Mouse (Mus musculus) embryonic fibroblast, embryonic 13.5 days (primary cell): ENCODE results near the gene Itgbl1.

ENCODE experiments used
- CTCF ChIP-seq: IDR thresholded peaks from 2 replicates; pipeline ENCODE4 v1.5.1; 2011; ENCODE audit warnings: mild to moderate bottlenecking, control low read depth, low read length, moderate library complexity, borderline replicate concordance; ENCODE audit not compliant: insufficient read depth
- POLR2A ChIP-seq: IDR thresholded peaks from 2 replicates; pipeline ENCODE4 v1.6.1; 2011; ENCODE audit warnings: low read depth, mild to moderate bottlenecking, control low read depth, low read length, moderate library complexity

DNA sequence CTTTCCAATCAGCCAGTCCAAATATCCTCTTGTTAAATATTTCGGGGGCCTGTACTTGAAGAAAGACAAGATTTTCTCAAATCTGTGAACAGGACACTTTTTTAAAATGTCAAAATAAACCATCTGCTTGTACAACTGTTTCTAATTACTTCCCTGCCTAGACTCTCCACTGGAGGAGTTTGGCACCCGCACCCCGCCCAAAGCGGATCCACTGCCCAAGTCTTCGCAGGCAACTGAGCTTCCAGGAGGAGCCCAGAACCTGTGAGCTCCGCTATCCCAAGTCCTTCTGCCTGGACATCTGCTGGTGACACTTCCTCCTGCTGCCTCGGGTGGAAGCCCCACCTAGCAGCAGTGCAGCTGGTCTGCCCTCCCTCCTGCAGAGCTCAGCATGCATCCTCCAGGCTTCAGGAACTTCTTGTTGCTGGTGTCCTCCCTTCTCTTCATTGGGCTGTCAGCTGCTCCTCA lies at the start of gene Itgbl1:
- TF ChIP-seq POLR2A (no peak; the same call in 1 of the 2 replicates), CTCF (no peak)
